Mouse (Mus musculus) kidney, postnatal 0 days (tissue): ENCODE results near the gene Spred1. TPM values are rescaled to one million over a fixed set of nuclear protein-coding genes. Genes with fewer than 3 reads are reported as not detected.
A peak's percentile ranks its signal among the peaks of the same experiment; 100 is the strongest.

ENCODE experiments used
- ATAC-seq: fragments of 200-750 bp; cut with Nextera tagmentation; replicated peaks from 2 replicates; pipeline ENCODE4 v1.8.0; 2017; ENCODE audit warnings: low read depth, moderate number of reproducible peaks, moderate TSS enrichment, moderate library complexity; ENCODE audit not compliant: low FRiP score
- DNase-seq: peaks from one replicate; pipeline ENCODE4 v3.0.0-alpha.2; 2016; ENCODE audit warnings: low spot score
- H3K27ac ChIP-seq: fragments of 300-500 bp; sonication (generic); 2 replicates; pipeline ENCODE4 v1.5.1; 2014; ENCODE audit warnings: mild to moderate bottlenecking
- H3K27me3 ChIP-seq: fragments of 300-500 bp; sonication (generic); 2 replicates; pipeline ENCODE4 v1.6.1; 2014; ENCODE audit warnings: low read length, mixed read lengths; ENCODE audit not compliant: insufficient read depth
- H3K36me3 ChIP-seq: fragments of 300-500 bp; sonication (generic); 2 replicates; pipeline ENCODE4 v1.6.1; 2014; ENCODE audit warnings: low read length, mixed read lengths; ENCODE audit not compliant: insufficient read depth
- H3K4me1 ChIP-seq: fragments of 300-500 bp; sonication (generic); replicated peaks from 2 replicates; pipeline ENCODE4 v1.6.1; 2014; ENCODE audit warnings: antibody characterized with exemption, low read length, mixed read lengths; ENCODE audit not compliant: insufficient read depth
- H3K4me2 ChIP-seq: fragments of 300-500 bp; sonication (generic); 2 replicates; pipeline ENCODE4 v1.6.1; 2014; ENCODE audit warnings: mild to moderate bottlenecking, low read length, moderate library complexity, mixed read lengths
- H3K4me3 ChIP-seq: fragments of 300-500 bp; sonication (generic); replicated peaks from 2 replicates; pipeline ENCODE4 v1.5.1; 2014; ENCODE audit warnings: low read depth, low read length
- H3K9ac ChIP-seq: fragments of 300-500 bp; sonication (generic); 2 replicates; pipeline ENCODE4 v1.6.1; 2014; ENCODE audit warnings: low read depth, low read length
- H3K9me3 ChIP-seq: fragments of 300-500 bp; sonication (generic); replicated peaks from 2 replicates; pipeline ENCODE4 v1.6.1; 2016; ENCODE audit warnings: low read length, inconsistent platforms, mixed read lengths
- CTCF ChIP-seq: IDR thresholded peaks from 2 replicates; pipeline ENCODE4 v1.5.1; 2016; ENCODE audit warnings: antibody characterized with exemption, low read depth, mild to moderate bottlenecking, moderate library complexity
- WGBS: fragments of 180-500 bp; shearing (Covaris S2); extraction: QIAGEN DNeasy Blood & Tissue Kit; methylation state at CpG from one replicate; pipeline ENCODE4 v1.1.7; 2014; 5-methylcytosine and 5-hydroxymethylcytosine counted together
- microRNA counts: library from miRNA; unstranded; fragments of <30 nt; microRNA quantifications from one replicate; lab custom pipeline; 2015
- microRNA-seq: library from miRNA; unstranded; fragments of <30 nt; microRNA quantifications from one replicate; pipeline ENCODE4, GENCODE M21; 2016
- polyA plus RNA-seq: library from polyadenylated mRNA; unstranded; fragments of >200 nt; fragmentation: Nextera tagmentation; extraction: Ambion mirVana; gene quantifications from 2 replicates; pipeline ENCODE4 v1.2.1, GENCODE M21; 2015

Spred1 gene
- polyA plus RNA-seq, 1 experiment from 2014 or later, result 17.5 TPM

DNA sequence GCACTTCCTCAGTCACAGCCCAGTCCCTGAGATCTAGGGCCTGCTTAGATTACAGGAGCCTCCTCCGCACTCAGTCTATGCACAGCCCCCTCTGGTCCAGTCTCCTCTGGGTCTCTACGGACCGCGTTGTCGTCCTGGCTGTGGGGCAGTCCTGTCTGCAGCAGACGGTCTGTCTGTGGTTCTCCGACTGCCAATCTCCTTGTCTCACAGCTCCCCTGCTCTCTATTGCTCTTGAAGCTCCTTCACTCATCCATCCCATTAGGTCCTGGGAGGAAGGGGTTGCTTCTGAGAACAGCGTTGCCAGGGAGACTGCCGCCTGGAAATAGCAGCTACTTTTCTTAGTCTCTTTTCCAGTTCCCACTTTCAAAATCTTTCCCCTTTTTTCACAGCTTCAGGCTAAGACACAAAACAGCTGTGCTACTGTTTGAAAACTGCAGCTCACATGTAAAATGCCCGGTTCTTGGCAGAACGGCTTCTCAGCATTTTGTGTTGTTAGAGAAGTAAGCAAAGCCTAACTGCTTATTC is 107.5 kb downstream of the Spred1 start:
- no peak overlapping the region for H3K27ac ChIP-seq
- DNase-seq (peak; percentile 24), ATAC-seq (no peak)
- no peaks in the 10 kb centered on the region for H3K4me1 ChIP-seq
- H3K27me3 ChIP-seq, result no peaks in the 10 kb centered on the region; the same call in 1 of the 2 replicates
- no peak for TF ChIP-seq CTCF
- H3K9me3 ChIP-seq, result no peaks in the 10 kb centered on the region
- H3K9ac ChIP-seq, result no peak overlapping the region
- H3K4me2 ChIP-seq, result no peak overlapping the region
- no peak overlapping the region for H3K4me3 ChIP-seq
- no peaks in the 10 kb centered on the region for H3K36me3 ChIP-seq
- 41% methylated on average over 11 of the region's 11 CpGs for WGBS

DNA sequence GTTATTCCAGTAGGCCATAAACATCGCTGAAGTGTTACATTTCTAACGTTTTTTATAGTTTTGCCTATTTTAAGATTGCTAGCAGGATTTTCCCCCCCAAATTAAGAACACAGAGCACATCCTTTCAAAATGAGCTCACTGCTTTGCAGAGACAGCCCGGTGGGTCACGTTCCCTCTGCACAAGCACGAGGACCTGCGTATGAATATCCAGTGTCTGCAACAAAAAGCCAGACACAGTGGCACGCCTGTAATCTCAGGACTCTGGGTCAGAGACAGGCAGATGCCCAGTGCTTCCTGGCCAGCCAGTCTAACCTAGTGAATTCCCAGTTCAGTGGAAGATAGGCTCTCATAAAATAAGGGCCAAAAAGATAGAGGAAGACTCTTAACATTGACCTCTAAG is 109.1 kb downstream of the Spred1 start:
- Histone ChIP-seq H3K36me3 (no peaks in the 10 kb centered on the region), H3K27ac (no peak overlapping the region), H3K27me3 (no peaks in the 10 kb centered on the region; the same call in 1 of the 2 replicates), H3K9me3 (no peaks in the 10 kb centered on the region), H3K4me2 (no peak overlapping the region), H3K4me3 (no peak overlapping the region), H3K9ac (no peak overlapping the region), H3K4me1 (no peaks in the 10 kb centered on the region)
- WGBS, result 70% methylated on average over 7 of the region's 7 CpGs
- DNase-seq (no peak), ATAC-seq (no peak)
- TF ChIP-seq CTCF, result no peak

DNA sequence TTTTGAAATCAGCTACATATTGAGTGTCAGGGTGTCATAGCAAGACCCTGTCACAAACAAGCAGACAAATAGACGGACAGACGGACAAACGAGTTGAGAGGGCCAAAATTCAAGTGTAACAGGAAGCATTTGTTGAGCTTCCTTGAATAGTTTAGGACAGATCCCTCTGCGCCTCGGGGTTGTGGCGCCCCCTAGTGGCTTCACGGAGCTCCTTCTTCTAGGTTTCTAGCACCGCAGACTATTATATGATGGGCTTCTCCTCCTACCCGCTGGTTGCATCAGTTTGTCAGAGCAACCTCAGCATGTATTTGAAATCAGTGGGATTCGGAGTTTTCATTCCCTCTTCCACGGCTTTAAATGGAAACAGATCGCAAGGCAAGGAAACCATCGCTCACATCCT is 110.1 kb downstream of the Spred1 start:
- H3K36me3 ChIP-seq, result no peaks in the 10 kb centered on the region
- TF ChIP-seq CTCF, result peak; percentile 97
- H3K9ac ChIP-seq, result no peak overlapping the region
- H3K27ac ChIP-seq, result no peak overlapping the region
- no peaks in the 10 kb centered on the region for H3K9me3 ChIP-seq
- no peak overlapping the region for H3K4me2 ChIP-seq
- H3K27me3 ChIP-seq, result no peaks in the 10 kb centered on the region; the same call in 1 of the 2 replicates
- WGBS, result 7% methylated on average over 13 of the region's 13 CpGs
- no peaks in the 10 kb centered on the region for H3K4me1 ChIP-seq
- peak; percentile 83; the same call in 1 of the 2 replicates for ATAC-seq
- H3K4me3 ChIP-seq, result no peak overlapping the region
- peak; percentile 92 for DNase-seq

MicroRNAs encoded within 50 kb of the gene (microRNA counts, 519-probe panel; counts per million panel counts)
- 3,795 counts per million, percentile 73 among the panel's probes with 10 or more counts for microRNA mmu-miR-674 (lab: Ali Mortazavi, UCI)

Small RNA genes within 50 kb of the gene (microRNA-seq; reads per million reads assigned to microRNA genes)
- 704 reads per million, percentile 73 among the genes with 10 or more reads in this experiment for gene Mir674

Other genes with a start within 250 kb of the Spred1 start
- gene Tmco5, start 242.7 kb upstream of the Spred1 start, polyA plus RNA-seq, result not detected in 2 replicates
- gene Fam98b, start 128.4 kb downstream of the Spred1 start, polyA plus RNA-seq, result 11.5 and 11.8 TPM in 2 replicates
- 0.46 and 0.70 TPM in 2 replicates for gene Rasgrp1, start 221.6 kb downstream of the Spred1 start, polyA plus RNA-seq